Mouse (Mus musculus) mouse embryonic stem cell (cell line): Measurements from ENCODE around the gene Ddx20.
"Not testable (repeated sequence)": the region's sequence is repeated elsewhere in the genome, so short reads cannot be mapped to it uniquely, and the experiment has no call there.

Experiments
- in situ Hi-C, 2 experiments: fragments of 300-500 bp; cut with MboI; formaldehyde crosslinking; loops; 1 replicate in 1 of 2; 3 replicates in 1 of 2; pipeline ENCODE4 v1.14.3; 2019 to 2020; ENCODE audit warnings: low sequenced_read_pairs in 2 of 2, low pct_unique_long_range_greater_than_20kb in 1 of 2, mixed read lengths in 1 of 2; ENCODE audit not compliant: unreplicated experiment in 1 of 2

The Ddx20 gene

DNA sequence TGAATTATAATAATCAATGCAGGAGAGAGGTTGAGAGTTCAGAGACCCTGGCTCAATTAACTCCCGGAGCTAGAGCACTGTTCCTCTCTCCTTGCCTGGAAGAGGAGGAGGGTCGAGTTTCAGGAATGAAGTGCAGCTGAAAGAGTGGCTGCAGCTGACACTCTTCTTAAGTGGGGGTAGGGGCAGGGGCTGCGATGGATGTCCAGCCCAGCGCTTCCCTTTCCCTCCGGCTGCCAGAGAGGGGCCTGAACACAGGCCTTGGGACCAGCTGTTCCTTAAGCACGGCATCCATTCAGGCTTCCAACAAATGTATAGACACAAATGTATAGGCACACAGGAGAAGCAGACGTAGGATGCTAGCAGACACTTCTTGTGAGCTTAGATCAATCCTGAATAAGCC is 20.2 kb upstream of the Ddx20 start:
- in situ Hi-C loops, result no loop called here

DNA sequence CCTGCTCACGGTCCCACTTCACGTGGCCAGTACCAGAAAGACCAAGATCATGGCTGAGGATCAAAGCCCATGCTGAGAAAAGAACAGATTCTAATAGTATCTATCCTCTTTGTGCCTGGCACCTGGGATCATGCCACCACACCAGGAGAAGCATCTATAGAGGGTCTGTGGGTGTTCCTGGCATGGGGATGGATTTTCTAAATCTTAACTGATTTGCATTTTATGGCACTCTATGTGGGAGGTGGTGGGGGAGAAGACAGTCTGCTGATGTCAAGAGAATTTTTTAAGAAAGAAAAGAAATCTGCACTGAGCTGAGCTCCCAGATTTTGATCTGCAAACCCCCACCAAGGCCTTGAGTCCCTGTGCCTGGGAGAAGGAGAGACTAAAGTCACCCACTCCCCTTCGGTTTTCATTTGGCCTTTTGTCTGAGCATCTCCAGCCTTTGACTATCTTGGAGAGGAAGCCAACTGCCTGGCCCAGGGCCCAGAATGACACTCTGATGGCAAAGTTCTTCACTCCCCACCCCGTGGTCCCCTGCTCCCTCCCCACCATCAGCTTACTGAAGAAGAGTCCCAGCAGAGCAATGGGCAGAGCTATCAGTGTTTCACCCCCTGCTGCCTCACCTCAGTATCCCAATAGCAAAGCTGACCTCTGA is 19.1 kb upstream of the Ddx20 start:
- in situ Hi-C loops, result no loop called here

DNA sequence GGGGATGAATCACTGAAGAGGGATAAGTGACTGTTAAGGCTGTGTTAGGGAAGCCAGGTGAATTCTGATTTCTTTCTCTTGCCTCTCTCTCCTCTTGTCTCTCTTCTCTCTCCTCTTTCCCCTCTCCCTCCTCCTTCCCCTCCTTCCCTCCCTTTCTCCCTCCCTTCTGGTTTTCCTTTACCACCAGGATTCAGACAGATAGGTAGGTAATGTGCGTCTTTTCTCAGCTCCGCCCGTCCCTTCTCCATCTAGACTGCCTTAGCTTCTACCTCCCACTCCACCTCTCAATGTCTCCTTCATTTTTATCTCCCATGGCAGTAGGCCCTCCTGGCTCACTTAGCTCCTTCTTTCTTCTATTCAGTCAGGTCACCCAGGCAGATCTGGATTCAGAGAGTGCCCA is 18.2 kb upstream of the Ddx20 start:
- in situ Hi-C loops, result no loop called here

DNA sequence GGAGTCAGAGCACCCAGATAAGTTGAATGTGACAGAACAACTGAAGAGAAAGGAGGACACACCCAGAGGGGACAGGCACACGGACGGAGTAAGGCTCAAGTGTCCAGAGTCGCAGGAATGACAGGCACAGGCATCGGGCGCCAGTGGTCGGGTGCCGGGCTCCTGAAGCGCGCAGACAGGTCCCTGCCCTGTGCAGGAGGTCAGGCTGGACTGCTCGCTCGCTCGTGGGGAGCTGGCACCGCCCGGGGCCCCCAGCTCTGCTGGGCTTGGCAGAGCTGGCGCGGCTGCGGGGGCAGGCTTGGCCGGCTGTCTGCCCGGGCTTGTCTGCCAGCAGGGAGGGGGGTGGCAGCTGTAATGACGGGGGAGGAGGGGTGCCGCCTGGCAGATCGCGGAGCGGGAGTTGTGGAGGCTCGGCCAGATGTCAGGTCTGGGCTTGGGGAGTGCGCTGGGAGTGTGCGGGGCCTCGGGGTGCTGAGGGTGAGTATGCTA is 17.7 kb upstream of the Ddx20 start:
- in situ Hi-C loops, result no loop called here

DNA sequence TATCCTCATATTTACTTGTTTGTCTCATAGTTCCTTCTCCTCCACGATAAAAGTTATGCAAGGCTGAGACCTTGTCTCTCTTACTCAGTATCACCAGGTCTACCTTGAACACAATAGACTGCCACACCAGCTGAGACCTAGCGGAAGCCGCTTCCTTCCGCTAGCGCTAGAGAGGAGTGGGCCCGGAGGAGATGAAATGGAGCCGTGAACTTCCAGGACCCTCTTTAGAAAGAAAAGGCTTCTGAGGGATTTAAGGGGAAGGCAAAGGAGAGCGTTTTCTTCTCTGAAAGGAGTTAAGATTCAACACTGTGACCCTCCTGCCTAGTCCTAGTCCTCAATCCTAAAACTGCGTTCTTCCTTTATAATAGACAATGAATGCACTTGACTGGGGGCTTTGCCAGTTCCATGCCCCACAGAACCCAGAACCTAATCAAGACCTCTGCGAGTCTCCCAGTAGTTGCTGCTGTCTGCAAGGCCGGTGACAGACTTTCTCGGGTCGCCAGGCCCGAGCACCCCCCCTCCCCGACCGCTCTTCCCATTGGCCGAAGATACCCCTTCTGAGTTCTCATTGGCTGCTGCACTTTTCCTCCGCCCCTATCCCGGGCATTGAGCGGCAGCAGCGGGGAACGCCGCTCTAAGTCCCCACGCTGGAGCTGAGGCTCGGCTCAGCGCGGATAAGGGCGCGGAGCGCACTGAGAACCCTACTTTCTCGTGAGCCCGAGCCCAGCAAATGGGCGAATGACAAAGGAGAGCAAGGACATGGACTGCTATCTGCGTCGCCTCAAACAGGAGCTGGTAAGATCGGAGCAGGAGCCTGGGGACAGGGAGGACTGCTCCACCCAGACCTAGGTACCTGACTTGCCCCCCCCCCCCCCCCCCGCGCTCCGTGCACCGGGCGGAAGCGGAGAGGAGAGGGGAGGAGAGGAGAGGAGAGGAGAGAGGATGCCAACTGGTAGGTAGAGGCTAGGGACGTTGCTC is 16.9 kb upstream of the Ddx20 start, which contains the start of gene Inka2:
Inka2 (plus strand) TSS at position 569 of the 978 bp plus-strand sequence.
- in situ Hi-C loops, result no loop called here

DNA sequence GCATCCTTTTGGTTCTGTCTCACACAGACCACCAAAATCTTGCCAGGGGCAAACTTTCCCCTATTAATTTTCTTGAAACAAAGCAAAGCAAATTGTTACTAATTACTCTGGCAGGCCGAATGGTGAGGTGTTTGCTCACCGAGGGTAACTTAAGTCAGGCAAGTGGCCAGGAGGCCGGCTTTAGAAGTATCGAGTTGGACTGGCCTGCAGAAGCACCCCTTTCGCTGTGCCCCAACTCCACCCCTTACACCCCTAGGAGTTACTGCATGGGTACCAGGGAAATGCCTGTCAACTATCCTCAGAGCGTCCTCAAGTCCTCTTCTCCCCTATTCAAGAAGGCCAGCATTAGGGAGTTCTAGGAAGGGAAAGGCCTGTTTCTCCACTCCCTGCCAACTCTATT is 16.2 kb upstream of the Ddx20 start:
- in situ Hi-C loops, result no loop called here

DNA sequence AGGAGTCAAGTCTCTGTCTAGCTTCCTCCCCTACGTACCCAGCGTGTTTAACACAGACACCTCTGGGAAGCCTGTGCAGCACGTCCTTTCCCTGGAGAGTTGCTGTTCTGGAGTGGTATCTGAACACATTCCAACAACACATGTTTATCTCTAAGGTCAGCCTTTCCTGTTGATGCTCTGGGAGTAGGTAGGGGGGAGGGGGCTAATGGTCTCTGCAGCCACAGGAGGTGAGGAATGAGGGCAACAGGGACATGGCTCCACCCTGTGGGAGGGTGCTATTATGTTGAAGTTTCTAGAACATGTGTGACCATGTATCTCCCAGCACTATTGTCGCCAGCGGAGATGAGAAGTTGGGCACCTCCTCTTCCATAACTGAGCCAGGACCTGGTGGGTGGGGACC is 14.0 kb upstream of the Ddx20 start:
- in situ Hi-C loops, result no loop called here

DNA sequence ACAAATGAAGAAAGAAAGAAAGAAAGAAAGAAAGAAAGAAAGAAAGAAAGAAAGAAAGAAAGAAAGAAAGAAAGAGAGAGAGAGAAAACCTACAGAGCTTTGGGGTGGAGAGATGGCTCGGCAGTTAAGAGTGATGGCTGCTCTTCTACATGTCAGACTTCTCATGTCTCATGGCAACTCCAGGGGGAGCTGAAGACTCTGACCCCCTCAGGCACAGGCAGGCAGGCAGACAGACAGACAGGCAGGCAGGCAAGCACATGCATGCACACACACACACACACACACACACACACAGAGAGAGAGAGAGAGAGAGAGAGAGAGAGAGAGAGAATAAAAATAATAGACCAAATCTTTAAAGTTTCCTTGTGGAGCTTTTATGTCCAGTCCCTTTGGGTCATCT is 13.4 kb upstream of the Ddx20 start:
- in situ Hi-C loops, result not testable (repeated sequence)

DNA sequence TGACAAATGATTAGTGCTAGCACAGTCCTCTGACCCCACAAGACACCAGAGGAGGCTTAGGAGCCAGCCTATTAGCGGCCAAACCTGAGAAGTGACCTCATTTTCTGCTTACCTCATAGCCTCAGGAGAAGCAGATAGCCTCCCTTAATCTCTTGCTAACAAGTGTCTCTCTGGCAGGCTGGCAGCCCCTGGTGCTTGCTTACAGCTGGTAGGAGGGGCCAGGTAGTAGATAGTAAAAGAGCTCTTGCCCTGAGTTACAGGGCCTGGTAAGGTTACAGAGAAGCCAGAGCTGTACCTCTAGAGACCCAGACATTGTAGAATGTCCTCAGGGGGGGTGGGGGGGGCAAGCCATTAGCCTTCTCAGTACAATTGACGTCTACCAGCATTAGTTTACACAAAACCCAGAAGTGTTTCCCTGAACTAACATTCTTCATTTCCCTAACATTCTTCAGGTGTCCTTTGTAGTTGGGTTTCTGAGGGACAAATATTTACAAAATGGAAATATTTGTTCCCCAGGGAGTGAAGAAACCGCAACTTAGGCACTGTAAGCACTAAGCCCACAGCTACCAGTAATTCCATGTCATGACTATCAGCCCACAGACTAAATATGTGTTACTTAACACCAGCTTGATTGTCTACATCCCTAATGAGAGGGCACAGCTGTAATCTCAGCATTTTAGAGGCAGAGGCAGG is 12.0 kb upstream of the Ddx20 start:
- in situ Hi-C loops, result loop anchor here in 1 of 2 experiments (10.0 kb wide), 1 partner anchor 195 kb away; no protein-coding TSS in a partner anchor

DNA sequence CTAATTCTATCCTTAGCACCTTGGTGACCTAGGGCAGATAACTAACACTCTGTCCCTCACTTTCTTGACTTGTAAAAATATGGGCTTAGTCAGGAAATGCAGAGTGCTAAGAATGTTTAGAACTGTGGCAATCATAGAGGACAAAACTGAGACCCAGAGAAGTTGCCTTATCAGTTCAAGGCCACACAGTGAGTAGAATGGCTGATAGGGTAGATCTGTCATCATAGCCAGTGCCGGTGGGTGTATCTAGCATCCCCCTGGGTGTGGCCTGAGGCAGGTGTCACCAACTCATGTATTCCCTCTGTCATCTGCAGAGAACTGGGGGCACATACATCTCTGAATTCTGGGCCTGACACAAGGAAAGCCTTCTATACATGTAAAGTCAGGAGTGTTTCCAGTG is 10.9 kb upstream of the Ddx20 start:
- in situ Hi-C loops, result loop anchor here in 1 of 2 experiments (10.0 kb wide), 1 partner anchor 196 kb away; no protein-coding TSS in a partner anchor

DNA sequence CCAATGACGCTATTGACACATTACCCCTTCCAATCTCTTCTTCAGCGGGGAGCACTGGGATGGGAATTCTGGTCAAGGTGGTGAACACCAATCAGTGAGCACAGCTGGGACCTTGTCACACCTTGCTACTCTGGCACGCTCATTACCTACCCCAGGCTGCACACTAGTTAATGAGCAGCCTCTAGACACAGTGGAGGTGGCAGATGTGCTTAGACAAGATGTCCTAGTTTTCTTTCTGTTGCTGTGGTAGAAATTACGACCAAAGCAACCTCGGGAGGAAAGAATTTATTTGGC is 9.7 kb upstream of the Ddx20 start:
- in situ Hi-C loops, result loop anchor here in 1 of 2 experiments (10.0 kb wide), 1 partner anchor 198 kb away; no protein-coding TSS in a partner anchor

DNA sequence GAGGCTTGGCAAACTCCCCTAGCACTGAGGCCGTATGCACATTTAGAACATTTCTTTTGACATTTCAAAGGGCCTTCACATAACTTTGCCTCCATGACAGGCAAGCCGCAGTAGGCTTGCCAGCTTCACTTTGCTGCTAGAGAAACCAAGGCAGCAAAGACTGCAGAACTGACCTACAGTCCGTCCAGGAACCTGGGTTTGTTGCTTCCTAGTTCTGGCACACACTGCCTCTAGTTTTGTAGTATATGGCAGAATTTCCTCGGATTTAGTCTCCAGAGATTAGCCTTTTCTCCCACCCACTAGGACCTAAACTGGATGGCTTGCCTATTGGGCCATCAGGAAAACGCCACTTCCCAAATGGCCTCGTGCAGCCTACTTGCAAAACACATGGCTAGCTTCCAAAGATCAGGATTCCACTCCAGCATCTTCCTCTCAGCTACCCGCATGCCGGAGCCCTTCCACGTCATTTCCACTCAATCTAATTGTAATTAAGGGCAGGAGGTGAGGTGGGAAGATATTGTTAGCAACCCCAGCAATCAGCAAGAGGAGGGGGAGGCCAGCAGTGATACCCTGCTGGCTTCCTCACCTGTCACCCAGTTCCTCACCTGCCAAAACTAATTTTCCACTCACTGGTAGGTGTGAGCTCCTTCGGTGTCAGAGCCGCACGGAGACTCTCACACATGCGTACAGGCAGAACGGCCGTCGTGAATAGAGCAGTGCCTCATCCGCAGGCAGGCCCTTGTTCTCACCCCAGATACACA is 9.2 kb upstream of the Ddx20 start:
- in situ Hi-C loops, result loop anchor here in 1 of 2 experiments (10.0 kb wide), 1 partner anchor 198 kb away; no protein-coding TSS in a partner anchor

DNA sequence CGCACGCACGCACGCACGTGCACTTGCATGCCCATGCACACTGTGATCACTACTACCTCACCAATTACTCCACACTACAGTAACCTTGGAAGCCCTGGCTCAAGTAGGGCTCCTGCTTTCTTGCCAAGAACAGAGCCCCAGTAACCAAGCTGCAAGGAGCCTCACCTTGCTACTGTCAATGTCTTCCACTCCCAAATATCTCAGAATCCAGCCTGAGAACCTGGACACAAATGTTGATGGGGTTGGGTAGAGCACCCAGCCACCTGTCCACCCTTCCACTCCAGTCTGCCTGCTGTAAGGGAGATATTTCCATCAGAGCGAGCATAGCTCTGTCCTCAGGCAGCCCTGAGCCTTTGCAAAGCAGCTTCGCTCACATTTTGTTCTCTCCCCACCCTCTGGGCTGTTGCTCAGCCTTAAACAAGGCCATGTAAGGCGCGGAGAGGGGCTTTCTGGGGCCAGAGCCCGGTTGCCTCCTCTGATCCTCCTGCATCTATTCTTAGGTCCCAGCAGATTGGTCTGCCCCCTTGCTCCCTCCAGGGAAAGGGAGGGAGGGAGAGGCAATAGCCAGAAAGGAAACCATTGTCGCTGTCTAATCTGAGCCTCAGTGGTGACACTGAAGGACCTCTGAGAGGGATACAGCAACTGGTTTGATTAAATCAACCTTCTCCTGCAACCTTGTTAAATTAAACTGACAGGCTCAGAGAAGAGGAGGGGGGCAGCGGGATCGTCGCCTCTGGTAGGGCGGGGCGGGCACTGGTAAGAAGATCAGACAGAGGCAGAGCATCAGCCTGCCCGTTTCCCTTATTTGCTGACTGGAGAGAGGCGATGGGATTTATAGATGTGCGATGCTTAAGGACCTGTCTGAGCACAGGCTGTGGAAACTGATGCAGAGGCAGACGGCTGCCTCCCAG is 8.4 kb upstream of the Ddx20 start:
- in situ Hi-C loops, result loop anchor here in 1 of 2 experiments (10.0 kb wide), 1 partner anchor 199 kb away; no protein-coding TSS in a partner anchor

DNA sequence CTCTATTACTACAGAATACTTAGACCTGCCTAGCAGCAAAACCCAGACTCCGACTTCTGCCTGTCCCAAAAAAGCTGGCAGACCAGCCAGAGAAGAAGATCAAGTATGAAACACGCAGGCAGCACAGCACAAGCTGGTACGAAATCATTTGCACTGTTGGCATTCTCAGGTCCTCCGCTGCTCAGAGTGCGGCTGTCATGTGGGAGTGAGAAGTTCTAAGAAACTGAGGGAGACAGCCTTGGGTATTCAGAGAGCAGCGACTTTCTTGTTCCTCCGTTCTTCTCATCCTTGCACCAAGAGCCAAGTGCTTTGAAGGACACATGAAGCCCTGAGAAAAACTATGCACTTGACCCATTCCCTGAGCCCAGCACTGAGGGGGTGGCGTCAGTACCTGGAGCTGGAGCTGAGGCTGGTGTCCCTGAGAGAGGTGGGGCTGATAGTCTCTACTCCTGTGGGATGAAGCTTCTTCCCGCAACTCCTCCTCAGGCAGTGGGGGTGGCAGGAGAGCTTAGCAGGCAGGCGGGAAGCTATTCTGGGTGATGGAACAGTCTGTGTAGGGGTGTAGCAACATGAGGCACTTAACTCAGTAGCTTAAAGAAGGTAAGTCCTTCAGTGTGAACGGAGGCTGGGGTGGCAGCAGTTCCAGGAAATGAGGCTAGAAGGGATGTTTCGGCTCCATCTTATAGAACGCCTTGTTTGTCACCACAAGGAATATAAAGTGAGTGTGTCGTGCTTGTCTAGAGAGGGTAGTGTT is 6.1 kb upstream of the Ddx20 start:
- in situ Hi-C loops, result loop anchor here in 1 of 2 experiments (10.0 kb wide), 1 partner anchor 201 kb away; no protein-coding TSS in a partner anchor

DNA sequence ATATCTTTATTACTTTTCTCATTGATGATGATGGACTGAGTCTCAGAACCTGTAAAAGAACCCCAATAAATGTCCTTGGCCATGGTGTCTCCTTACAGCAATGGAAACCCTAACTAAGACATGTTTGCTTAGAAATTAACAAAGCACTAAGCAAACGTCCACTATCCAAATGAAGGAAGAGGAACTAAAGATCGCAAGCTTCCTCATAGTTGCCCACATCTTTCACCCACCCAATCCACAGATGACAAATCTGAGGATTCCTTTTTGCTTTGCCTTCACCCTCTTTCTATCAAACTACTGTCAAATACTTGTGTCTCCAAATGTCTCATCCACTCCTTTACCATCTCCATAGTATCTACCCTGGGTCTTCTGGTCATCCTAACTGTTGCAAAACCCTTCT is 1.2 kb upstream of the Ddx20 start:
- in situ Hi-C loops, result loop anchor here in 1 of 2 experiments (10.0 kb wide), 1 partner anchor 206 kb away; no protein-coding TSS in a partner anchor
